Mouse (Mus musculus): ENCODE results near the gene Tax1bp3.

The Tax1bp3 gene

GRCm38 (mm10) chr11:73176186-73176585, 697 bp upstream of the Tax1bp3 start:
- no peak for DNase-seq

DNA sequence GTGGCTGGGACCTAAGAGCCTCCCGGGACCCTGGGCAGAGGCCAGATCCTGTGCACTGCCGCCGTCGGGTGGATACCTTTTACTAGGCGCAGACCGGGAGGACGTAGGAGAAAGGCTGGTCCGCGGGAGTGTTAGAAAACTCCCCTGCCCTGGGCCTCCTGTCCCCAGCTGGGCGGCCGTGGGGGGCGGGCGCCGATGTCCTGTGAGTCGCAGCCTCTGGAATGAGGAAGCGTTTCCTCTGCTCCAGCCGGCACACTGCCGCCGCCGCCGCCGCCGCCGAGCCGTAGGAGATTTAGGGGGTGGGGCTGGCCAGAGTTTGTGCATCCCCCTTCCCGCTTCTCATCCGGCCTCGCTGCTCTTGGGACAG, 609 bp downstream of the Tax1bp3 start:
- peak; percentile 44 to 64 for DNase-seq

GRCm38 (mm10) chr11:73177895-73178294, 1.0 kb downstream of the Tax1bp3 start:
- DNase-seq = no peak

- DNase-seq = no peak
Measured at GRCm38 (mm10) chr11:73185872-73186615, 9.2 kb downstream of the Tax1bp3 start.

GRCm38 (mm10) chr11:73187231-73187630, 10.3 kb downstream of the Tax1bp3 start:
- DNase-seq = no peak

GRCm38 (mm10) chr11:73193047-73193446, 16.2 kb downstream of the Tax1bp3 start:
- no peak for DNase-seq

DNA sequence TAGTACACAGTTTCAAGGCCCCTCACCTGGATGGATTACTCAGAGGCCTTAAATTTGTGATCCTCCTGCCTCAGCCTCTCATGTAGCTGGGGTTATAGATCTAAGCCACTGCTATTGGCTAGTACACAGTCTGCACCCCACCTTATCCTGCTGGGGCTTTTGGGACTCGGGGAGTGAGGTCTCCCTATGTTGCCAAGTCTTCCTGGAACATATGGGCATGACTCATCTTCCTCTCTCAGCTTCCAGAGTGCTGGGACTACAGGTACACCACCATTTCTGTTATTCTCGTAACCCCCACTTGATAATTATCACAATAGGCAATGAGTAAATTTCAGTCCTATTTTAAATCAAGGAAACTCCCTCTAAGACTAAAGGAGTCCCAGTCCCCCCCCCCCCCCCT, 17.6 kb downstream of the Tax1bp3 start:
- no peak for DNase-seq

DNA sequence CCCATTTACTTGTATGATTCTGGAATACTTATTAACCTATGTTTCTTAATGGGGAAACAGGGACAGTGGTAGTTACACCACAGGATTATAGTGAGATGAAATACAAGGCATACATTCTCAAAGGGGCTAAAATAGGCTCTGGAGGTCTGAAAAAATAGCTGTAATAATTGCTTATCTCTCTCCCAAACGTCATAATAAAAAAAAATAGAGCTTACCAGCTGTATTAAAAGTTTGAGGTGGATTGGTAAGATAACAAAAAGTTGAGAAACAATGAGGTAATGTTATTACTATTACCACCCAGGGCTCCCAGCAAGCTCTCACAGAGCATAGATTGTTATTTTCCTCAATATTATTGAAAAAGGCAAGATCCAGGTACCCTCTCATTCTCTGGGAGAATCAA, 21.3 kb downstream of the Tax1bp3 start:
- DNase-seq = no peak

DNA sequence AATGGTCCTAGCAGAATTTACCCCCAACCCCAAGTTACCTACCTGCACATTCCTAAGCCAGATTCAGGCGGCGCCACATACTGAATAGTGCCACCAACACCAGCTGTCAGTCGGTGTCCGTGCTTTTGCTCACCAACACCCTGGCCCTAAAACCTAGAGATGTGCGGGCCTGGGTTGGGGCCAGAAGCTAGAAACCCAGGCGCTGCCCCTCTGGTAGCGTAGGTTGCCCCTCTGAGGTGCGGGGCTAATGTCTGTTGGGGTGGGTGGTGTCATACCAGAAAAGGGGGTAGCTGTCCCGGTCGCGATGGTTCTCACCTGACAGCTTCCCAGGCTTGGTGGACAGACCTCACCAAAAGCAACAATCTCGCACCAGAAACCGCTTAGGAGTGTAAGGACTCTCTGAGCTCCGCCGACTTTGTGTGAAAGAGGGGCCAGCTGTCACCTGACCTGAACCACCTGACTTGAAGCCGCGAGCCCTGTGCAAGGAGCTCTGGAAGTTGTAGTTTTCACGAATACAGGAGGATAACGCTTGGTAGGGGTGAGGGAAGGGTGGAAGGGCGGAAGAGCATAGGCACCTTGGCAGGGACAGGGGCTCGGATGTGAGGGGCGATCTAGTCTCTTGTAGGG, 21.8 kb downstream of the Tax1bp3 start, which contains the start of gene Ctns:
TSS of gene Ctns (minus strand) at position 440 of the 627 bp plus-strand sequence.
- peak in 1 of 2 experiments; percentile 83 for DNase-seq

GRCm38 (mm10) chr11:73199230-73199712, 22.4 kb downstream of the Tax1bp3 start, which contains the start of gene Shpk:
TSS of gene Shpk (plus strand) at chr11:73199460.
- DNase-seq = peak; percentile 94

GRCm38 (mm10) chr11:73199879-73200278, 23.0 kb downstream of the Tax1bp3 start:
- peak; percentile 13 to 49 for DNase-seq

- DNase-seq = no peak
Measured at GRCm38 (mm10) chr11:73201021-73201420, 24.1 kb downstream of the Tax1bp3 start.

GRCm38 (mm10) chr11:73201597-73201996, 24.7 kb downstream of the Tax1bp3 start:
- no peak for DNase-seq

DNA sequence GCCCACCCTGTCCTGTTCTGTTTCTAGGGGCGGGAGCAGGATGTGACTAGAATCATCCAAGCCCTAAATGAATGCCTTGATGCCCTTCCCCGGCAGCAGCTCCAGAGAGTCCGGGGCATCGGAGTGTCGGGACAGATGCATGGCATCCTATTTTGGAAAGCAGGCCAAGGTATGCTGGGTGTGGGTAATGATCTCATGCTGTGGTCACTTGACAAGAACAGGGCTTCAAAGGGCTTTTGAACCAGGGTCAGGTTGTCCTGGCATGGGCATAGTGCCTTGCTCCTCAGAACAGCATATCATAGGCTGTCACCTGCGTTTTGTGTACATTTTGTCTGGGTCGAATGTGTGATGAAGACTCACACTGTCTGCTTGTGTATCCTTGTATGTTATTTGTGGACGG, 27.0 kb downstream of the Tax1bp3 start:
- no peak for DNase-seq

DNA sequence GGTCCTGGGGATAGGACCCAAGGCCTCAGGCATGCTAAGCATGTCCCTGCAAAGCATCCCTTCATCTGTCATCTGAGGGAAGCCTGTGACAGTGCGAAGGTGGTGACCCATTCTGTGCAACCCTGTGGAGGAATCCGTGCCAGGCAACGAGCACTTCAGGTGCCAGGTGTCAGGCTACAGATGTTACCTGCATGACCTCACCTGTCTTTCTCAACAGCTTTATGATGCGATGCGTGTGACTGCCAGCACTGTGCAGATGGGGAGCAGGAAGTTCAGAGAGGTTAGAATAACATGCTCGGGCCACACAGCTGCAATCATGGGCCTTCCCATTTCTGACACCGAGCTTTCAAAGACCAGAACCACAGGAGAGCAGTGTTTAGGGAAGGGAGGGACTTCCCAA, 28.3 kb downstream of the Tax1bp3 start:
- DNase-seq = no peak

- peak in 1 of 2 experiments; percentile 12 for DNase-seq
Measured at GRCm38 (mm10) chr11:73207621-73208020, 30.7 kb downstream of the Tax1bp3 start.

- DNase-seq = no peak
Measured at GRCm38 (mm10) chr11:73213956-73214355, 37.1 kb downstream of the Tax1bp3 start.

DNA sequence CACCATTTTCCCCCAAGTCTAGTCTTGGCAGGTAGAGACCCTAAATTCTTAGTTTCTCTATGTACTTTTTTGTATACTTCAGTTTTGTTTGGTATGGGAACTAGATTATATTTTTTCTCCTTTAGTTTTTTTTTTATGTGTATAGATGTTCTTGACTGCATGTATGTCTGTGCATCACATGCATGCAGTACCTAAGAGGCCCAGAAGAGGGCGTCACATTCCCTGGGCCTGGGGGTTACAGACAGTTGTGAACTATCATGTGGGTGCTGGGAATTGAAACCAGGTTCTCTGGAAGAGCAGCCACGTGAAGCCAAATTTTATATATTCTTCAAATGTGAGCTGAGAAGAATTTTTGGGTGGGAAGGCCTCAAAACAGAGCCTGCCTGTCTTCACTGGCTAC, 42.8 kb downstream of the Tax1bp3 start:
- no peak for DNase-seq

DNA sequence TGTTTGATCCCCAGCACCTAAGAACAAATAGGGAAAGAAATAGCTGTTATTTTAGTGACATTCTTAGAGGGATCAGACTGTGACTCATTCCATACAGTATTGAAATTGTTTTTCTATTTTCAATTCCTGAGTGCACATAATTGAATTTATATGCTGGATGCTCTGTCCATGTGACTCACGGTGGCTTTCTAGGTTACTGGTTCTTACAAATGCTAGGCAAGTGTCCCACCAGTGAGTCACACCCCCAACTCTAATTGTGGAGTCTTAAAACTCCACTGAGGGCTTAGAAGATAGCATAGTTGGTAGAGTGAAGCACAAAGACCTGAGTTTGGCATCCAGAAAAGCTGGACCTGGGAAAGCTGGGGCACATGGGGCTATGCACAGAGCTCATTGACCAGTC, 43.8 kb downstream of the Tax1bp3 start:
- no peak for DNase-seq

DNA sequence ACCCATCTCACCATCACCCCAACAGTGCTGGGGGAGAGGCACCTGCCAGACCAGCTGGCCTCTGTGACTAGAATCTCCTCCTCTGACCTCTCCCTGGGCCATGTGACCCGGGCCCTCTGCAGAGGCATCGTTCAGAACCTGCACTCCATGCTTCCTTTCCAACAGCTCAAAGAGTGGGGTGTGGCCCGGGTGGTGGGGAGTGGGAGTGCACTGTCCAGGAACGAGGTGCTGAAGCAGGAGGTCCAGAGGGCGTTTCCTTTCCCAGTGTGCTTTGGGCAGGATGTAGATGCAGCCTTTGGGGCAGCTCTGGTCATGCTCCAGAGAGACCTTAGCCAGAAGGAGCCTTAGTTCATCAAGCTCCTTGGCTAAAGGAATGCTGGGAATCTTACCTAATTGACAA, 46.0 kb downstream of the Tax1bp3 start:
- no peak for DNase-seq

GRCm38 (mm10) chr11:73223966-73224365, 47.1 kb downstream of the Tax1bp3 start:
- no peak for DNase-seq

DNA sequence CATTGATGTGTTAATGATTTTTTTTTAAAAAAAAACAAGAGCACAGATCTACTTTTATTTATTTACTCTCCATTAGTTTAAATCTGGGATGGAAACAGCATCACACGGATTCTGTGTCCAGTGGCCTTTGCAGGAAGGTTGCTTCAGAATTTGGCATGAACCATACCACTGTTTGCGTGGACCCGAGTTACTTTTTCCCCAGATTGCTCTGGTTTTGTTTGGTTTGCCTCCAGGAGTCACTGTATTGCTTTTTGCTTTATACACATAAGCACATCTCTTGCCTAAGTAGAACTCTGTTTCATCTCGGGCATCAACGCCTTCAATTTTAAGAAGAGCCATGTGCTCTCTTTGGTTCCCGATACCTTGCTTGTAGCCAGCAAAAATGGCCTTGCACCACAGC, 49.0 kb downstream of the Tax1bp3 start:
- no peak for DNase-seq

GRCm38 (mm10) chr11:73228881-73229280, 52.0 kb downstream of the Tax1bp3 start:
- DNase-seq = no peak

- no peak for DNase-seq
Measured at GRCm38 (mm10) chr11:73230081-73230480, 53.2 kb downstream of the Tax1bp3 start.
